Mouse (Mus musculus): Measurements from ENCODE around the gene Skor1.

Skor1 gene

GRCm38 (mm10) chr9:63091101-63091921 lies 57.5 kb downstream of the Skor1 start:
- peak; percentile 43 to 54 for DNase-seq

- DNase-seq = no peak
Observed at GRCm38 (mm10) chr9:63089141-63089540, 59.6 kb downstream of the Skor1 start.
